Mouse (Mus musculus): ENCODE measurements at regions not wholly inside any gene's neighbourhood (a gene's known extent, or its start where the extent isn't known, plus 50 kb on each side); places are given as distances from the start of the nearest gene placed in this dataset.

GRCm38 (mm10) chr1:64200387-64201023 lies 78.4 kb upstream of the Klf7 start:
- intact Hi-C loops (cut with DNase I) = no loop called here
- TF ChIP-seq CTCF (IDR thresholded peaks at IDR 0.05) = no peak
- DNase-seq = no peak

GRCm38 (mm10) chr1:64198781-64199180 lies 76.7 kb upstream of the Klf7 start:
- TF ChIP-seq CTCF (IDR thresholded peaks at IDR 0.05) = no peak
- intact Hi-C loops (cut with DNase I) = loop anchor here (5.0 kb wide), 1 partner anchor 76 kb away; the partner anchor contains the start of gene Klf7
- H3K27ac ChIP-seq = no peak overlapping the region
- no peak overlapping the region for H3K4me3 ChIP-seq
- DNase-seq = no peak

More at GRCm38 (mm10) chr1:64200387-64201023, 78.4 kb upstream of the Klf7 start:
- Histone ChIP-seq H3K27ac (no peak overlapping the region), H3K4me3 (no peak overlapping the region)

- no peak overlapping the region for H3K4me3 ChIP-seq
- no peak for DNase-seq
- H3K27ac ChIP-seq = no peak overlapping the region
- TF ChIP-seq CTCF (IDR thresholded peaks at IDR 0.05) = no peak
- intact Hi-C loops (cut with DNase I) = loop anchor here (5.0 kb wide), 1 partner anchor 76 kb away; the partner anchor contains the start of gene Klf7
Observed at GRCm38 (mm10) chr1:64198322-64198721, 76.2 kb upstream of the Klf7 start.

GRCm38 (mm10) chr1:64195970-64196491 lies 73.9 kb upstream of the Klf7 start:
- Histone ChIP-seq H3K4me3 (no peak overlapping the region), H3K27ac (peak overlapping the region; percentile 53; the same call in 1 of the 2 replicates)
- intact Hi-C loops (cut with DNase I) = loop anchor here (5.0 kb wide), 1 partner anchor 74 kb away; the partner anchor contains the start of gene Klf7

GRCm38 (mm10) chr1:64195294-64195693 lies 73.2 kb upstream of the Klf7 start:
- peak overlapping the region; percentile 48 for H3K4me3 ChIP-seq
- intact Hi-C loops (cut with DNase I) = loop anchor here (5.0 kb wide), 1 partner anchor 73 kb away; the partner anchor contains the start of gene Klf7
- no peak for TF ChIP-seq CTCF (IDR thresholded peaks at IDR 0.05)
- DNase-seq = no peak
- H3K27ac ChIP-seq = peak overlapping the region; percentile 53

More at GRCm38 (mm10) chr1:64195970-64196491, 73.9 kb upstream of the Klf7 start:
- no peak for TF ChIP-seq CTCF (IDR thresholded peaks at IDR 0.05)
- DNase-seq = peak; percentile 66

GRCm38 (mm10) chr1:64193150-64193838 lies 71.2 kb upstream of the Klf7 start:
- Histone ChIP-seq H3K27ac (0 out of 2 replicates have a peak overlapping the region, but pooled peaks have one; percentile 24), H3K4me3 (no peak overlapping the region)
- intact Hi-C loops (cut with DNase I) = no loop called here
- no peak for DNase-seq
- no peak for TF ChIP-seq CTCF (IDR thresholded peaks at IDR 0.05)

GRCm38 (mm10) chr1:64192736-64193135 lies 70.7 kb upstream of the Klf7 start:
- intact Hi-C loops (cut with DNase I) = no loop called here
- TF ChIP-seq CTCF (IDR thresholded peaks at IDR 0.05) = no peak
- H3K4me3 ChIP-seq = no peak overlapping the region
- no peak for DNase-seq
- 0 out of 2 replicates have a peak overlapping the region, but pooled peaks have one; percentile 24 for H3K27ac ChIP-seq

GRCm38 (mm10) chr1:64191242-64192220 lies 69.4 kb upstream of the Klf7 start:
- intact Hi-C loops (cut with DNase I) = no loop called here
- Histone ChIP-seq H3K27ac (no peak overlapping the region), H3K4me3 (no peak overlapping the region)
- DNase-seq = no peak
- no peak for TF ChIP-seq CTCF (IDR thresholded peaks at IDR 0.05)

- no peak overlapping the region for H3K27ac ChIP-seq
- DNase-seq = no peak
- no peak overlapping the region for H3K4me3 ChIP-seq
- TF ChIP-seq CTCF (IDR thresholded peaks at IDR 0.05) = no peak
- intact Hi-C loops (cut with DNase I) = no loop called here
Observed at GRCm38 (mm10) chr1:64190705-64191104, 68.6 kb upstream of the Klf7 start.

GRCm38 (mm10) chr1:64190097-64190496 lies 68.0 kb upstream of the Klf7 start:
- Histone ChIP-seq H3K4me3 (no peak overlapping the region), H3K27ac (peak overlapping the region; percentile 31)
- no peak for TF ChIP-seq CTCF (IDR thresholded peaks at IDR 0.05)
- intact Hi-C loops (cut with DNase I) = no loop called here
- DNase-seq = no peak

GRCm38 (mm10) chr1:64189471-64189870 lies 67.4 kb upstream of the Klf7 start:
- DNase-seq = peak; percentile 23
- no peak overlapping the region for H3K27ac ChIP-seq
- intact Hi-C loops (cut with DNase I) = no loop called here

More at GRCm38 (mm10) chr1:64189471-64189870, 67.4 kb upstream of the Klf7 start:
- H3K4me3 ChIP-seq = no peak overlapping the region
- TF ChIP-seq CTCF (IDR thresholded peaks at IDR 0.05) = no peak

Measured in gastrocnemius, adult 2 months (tissue).